Mouse (Mus musculus) hindbrain, embryonic 12.5 days (tissue): ENCODE results near the gene Cdk8. TPM values are rescaled to one million over a fixed set of nuclear protein-coding genes. Genes with fewer than 3 reads are reported as not detected.

Experiments
- ATAC-seq: fragments of 200-750 bp; cut with Nextera tagmentation; 2 replicates; pipeline ENCODE4 v1.8.0; 2017; ENCODE audit warnings: moderate TSS enrichment; ENCODE audit not compliant: low FRiP score
- H3K27ac ChIP-seq: fragments of 300-500 bp; sonication (generic); 2 replicates; pipeline ENCODE4 v1.5.1; 2016; ENCODE audit warnings: mild to moderate bottlenecking
- H3K27me3 ChIP-seq: fragments of 300-500 bp; sonication (generic); 2 replicates; pipeline ENCODE4 v1.6.1; 2016; ENCODE audit warnings: mild to moderate bottlenecking
- H3K36me3 ChIP-seq: fragments of 300-500 bp; sonication (generic); 2 replicates; pipeline ENCODE4 v1.6.1; 2016; ENCODE audit warnings: mild to moderate bottlenecking
- H3K4me1 ChIP-seq: fragments of 300-500 bp; sonication (generic); 2 replicates; pipeline ENCODE4 v1.6.1; 2016
- H3K4me2 ChIP-seq: fragments of 300-500 bp; sonication (generic); replicated peaks from 2 replicates; pipeline ENCODE4 v1.6.1; 2016; ENCODE audit warnings: mild to moderate bottlenecking
- H3K4me3 ChIP-seq: fragments of 300-500 bp; sonication (generic); 2 replicates; pipeline ENCODE4 v1.5.1; 2016; ENCODE audit warnings: mild to moderate bottlenecking
- H3K9ac ChIP-seq: fragments of 300-500 bp; sonication (generic); 2 replicates; pipeline ENCODE4 v1.6.1; 2016; ENCODE audit warnings: mild to moderate bottlenecking, moderate library complexity
- H3K9me3 ChIP-seq: fragments of 300-500 bp; sonication (generic); replicated peaks from 2 replicates; pipeline ENCODE4 v1.6.1; 2016; ENCODE audit warnings: mild to moderate bottlenecking
- WGBS: fragments of 180-500 bp; shearing (Covaris S2); methylation state at CpG from one replicate; pipeline ENCODE4 v1.1.7; 2016; 5-methylcytosine and 5-hydroxymethylcytosine counted together
- polyA plus RNA-seq: library from polyadenylated mRNA; unstranded; fragments of >200 nt; fragmentation: Nextera tagmentation; extraction: Ambion mirVana; gene quantifications from 2 replicates; pipeline ENCODE4 v1.2.1, GENCODE M21; 2016

The Cdk8 gene
- polyA plus RNA-seq, 1 experiment from 2014 or later: 32.6 TPM

DNA sequence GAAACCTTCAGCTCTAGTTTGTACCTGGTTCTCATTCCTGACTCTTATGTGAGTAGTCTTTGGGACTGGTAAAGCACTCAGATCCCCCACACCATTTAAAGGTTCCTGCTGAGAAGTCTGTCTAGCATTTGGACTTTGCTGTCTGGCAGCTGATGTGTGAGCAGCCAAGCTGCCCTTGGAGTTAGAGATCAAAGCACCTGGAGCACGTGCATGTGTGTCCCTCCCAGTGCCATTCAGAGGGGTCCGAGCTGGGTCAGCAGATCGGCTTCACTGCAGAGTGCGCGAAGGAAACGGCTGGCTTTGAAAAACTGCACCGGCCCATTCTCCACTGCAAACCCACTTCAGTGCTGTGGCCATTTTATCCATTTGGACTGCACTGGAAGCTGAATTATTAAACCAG, 58.9 kb downstream of the Cdk8 start:
- H3K36me3 ChIP-seq: peaks cover 54% of the 10 kb centered on the region
- H3K4me3 ChIP-seq: no peak overlapping the region
- no peaks in the 10 kb centered on the region for H3K27me3 ChIP-seq
- H3K4me2 ChIP-seq: no peak overlapping the region
- WGBS: 74% methylated on average over 7 of the region's 7 CpGs
- H3K4me1 ChIP-seq: no peaks in the 10 kb centered on the region
- no peak overlapping the region for H3K27ac ChIP-seq
- H3K9ac ChIP-seq: no peak overlapping the region
- no peaks in the 10 kb centered on the region for H3K9me3 ChIP-seq
- ATAC-seq: no peak

DNA sequence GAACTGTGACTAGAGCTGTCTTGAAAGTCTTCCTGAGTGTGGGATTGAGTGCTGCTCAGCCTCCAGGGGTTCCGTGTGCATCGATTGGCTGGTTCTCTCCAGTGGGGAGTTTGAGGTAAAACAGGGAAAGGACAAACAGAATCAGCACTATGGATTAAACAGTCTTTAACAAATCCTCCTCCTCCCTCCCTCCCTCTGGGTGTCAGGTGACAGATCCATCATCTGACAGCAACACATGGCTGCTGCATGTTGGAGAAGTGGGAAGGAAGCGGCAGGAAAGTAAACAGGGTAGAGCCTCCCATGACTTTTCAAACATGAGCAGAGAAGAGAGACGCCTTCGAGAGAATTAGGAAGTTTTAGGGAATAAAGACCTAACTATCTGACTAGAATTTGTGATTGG, 59.4 kb downstream of the Cdk8 start:
- 70% methylated on average over 5 of the region's 5 CpGs for WGBS
- ATAC-seq: no peak
- H3K36me3 ChIP-seq: peaks cover 50% of the 10 kb centered on the region

DNA sequence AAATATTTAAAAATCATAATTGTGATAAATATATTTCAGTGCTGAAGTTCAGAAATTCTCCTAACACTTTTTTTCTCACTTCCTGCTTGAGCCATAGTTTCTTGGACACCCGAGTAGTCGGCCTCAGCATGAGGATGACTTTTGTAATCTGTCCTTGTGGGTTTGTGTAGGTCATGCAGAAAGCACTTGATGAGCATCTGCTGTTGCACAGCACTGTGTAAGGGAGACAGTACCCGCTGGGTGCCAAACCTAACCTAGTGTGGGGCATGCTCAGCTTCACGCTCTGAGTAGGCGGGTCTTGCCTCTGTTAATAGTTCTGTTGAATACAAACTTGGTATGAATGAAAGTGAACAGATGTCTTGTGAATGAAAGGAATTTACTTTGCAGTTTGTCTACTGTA, 60.5 kb downstream of the Cdk8 start:
- Histone ChIP-seq H3K27me3 (no peaks in the 10 kb centered on the region), H3K4me2 (no peak overlapping the region), H3K9me3 (no peaks in the 10 kb centered on the region), H3K4me1 (no peaks in the 10 kb centered on the region), H3K4me3 (no peak overlapping the region), H3K9ac (no peak overlapping the region), H3K27ac (no peak overlapping the region), H3K36me3 (peaks cover 48% of the 10 kb centered on the region)
- 83% methylated on average over 5 of the region's 5 CpGs for WGBS
- no peak for ATAC-seq

More for the DNA sequence above, 59.4 kb downstream of the Cdk8 start:
- H3K9me3 ChIP-seq: no peaks in the 10 kb centered on the region
- H3K9ac ChIP-seq: no peak overlapping the region
- no peak overlapping the region for H3K4me2 ChIP-seq
- H3K27ac ChIP-seq: no peak overlapping the region
- no peaks in the 10 kb centered on the region for H3K27me3 ChIP-seq
- no peak overlapping the region for H3K4me3 ChIP-seq
- H3K4me1 ChIP-seq: no peaks in the 10 kb centered on the region

- H3K27ac ChIP-seq: no peak overlapping the region
- H3K9me3 ChIP-seq: no peaks in the 10 kb centered on the region
- H3K4me2 ChIP-seq: no peak overlapping the region
- no peaks in the 10 kb centered on the region for H3K4me1 ChIP-seq
- no peak for ATAC-seq
- no peak overlapping the region for H3K9ac ChIP-seq
- H3K27me3 ChIP-seq: no peaks in the 10 kb centered on the region
- peaks cover 47% of the 10 kb centered on the region for H3K36me3 ChIP-seq
- H3K4me3 ChIP-seq: no peak overlapping the region
- WGBS: 84% methylated on average over 5 of the region's 5 CpGs
Measured at GRCm38 (mm10) chr5:146292896-146293680, 62.1 kb downstream of the Cdk8 start.

DNA sequence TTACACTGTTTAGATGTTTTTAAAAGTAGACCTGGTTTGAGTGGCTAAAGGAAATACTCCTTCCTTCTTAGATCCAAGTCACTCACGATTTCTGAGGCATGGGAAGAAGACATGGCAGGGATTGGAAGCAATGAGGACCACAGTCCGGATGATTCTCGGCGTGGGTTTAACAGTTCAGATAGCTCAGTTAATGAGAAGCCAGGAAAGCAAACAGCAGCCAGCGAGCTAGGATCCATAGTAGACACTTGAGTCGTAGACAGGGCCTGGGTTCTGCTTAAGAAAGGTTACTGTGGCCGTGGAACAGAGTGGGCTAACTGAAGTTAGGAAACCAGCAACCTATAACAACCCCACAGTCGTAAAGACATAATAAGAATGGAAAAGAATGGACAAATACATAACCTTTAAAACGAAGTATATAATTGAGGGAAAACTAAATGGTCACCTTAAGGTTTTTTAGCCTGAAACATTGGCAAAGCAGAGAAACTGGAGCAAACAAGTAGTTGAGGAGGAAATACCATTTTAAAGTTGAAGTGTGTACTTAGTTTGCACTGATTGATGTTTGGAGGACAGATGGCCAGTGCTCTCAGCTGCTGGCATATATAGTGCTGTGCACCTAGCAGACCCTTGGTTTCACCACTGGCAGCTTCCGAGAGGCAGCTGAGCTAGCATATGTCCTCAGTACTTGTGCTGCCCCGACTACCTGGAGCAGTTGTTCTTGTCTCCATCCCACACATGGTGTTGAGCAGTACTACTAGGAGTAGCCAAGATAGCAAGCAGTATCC, 63.1 kb downstream of the Cdk8 start:
- no peak for ATAC-seq
- no peaks in the 10 kb centered on the region for H3K9me3 ChIP-seq
- H3K4me2 ChIP-seq: no peak overlapping the region
- H3K9ac ChIP-seq: no peak overlapping the region
- H3K4me3 ChIP-seq: no peak overlapping the region
- H3K27ac ChIP-seq: no peak overlapping the region
- no peaks in the 10 kb centered on the region for H3K4me1 ChIP-seq
- no peaks in the 10 kb centered on the region for H3K27me3 ChIP-seq
- peaks cover 50% of the 10 kb centered on the region for H3K36me3 ChIP-seq
- WGBS: 95% methylated on average over 11 of the region's 11 CpGs

GRCm38 (mm10) chr5:146294834-146295233, 63.8 kb downstream of the Cdk8 start:
- Histone ChIP-seq H3K4me1 (no peaks in the 10 kb centered on the region), H3K9ac (no peak overlapping the region), H3K9me3 (no peaks in the 10 kb centered on the region), H3K4me3 (no peak overlapping the region), H3K27ac (no peak overlapping the region), H3K4me2 (no peak overlapping the region), H3K27me3 (no peaks in the 10 kb centered on the region), H3K36me3 (peaks cover 50% of the 10 kb centered on the region)
- ATAC-seq: no peak
- 96% methylated on average over 5 of the region's 5 CpGs for WGBS

DNA sequence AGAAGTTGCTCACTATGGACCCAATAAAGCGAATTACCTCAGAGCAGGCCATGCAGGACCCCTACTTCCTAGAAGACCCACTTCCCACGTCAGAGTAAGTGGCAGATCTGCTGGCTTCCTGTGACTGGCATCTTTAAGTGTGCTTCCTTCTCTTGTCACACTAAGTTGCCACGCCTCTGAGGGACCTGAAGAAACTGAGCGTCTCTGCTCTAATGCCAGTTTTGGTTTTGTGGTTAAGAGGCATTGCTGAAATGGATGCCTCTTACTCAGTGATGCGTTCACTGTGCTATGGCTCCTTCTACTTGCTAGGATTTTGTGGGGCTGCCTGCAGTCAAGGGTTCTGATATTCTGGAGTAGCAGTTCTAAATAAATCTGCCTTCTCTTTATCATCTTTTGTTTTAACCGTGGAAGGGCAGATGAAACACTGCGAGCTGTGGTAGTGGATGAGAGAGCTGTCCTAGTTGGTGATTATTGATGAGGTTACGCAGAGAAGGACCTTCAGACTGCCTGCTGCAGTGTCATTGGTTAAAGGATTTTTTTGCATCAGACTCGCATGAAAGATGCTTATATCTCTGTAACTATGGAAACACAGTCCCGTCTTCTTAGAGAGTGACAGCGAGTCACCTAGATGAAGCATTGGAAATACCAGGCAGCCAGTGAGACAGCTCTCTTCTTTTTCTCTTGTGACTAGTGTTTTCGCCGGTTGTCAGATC, 67.9 kb downstream of the Cdk8 start:
- peaks cover 57% of the 10 kb centered on the region for H3K36me3 ChIP-seq
- H3K9me3 ChIP-seq: no peaks in the 10 kb centered on the region
- no peaks in the 10 kb centered on the region for H3K4me1 ChIP-seq
- H3K27ac ChIP-seq: 0 out of 2 replicates have a peak overlapping the region, but pooled peaks have one; percentile 31
- WGBS: 87% methylated on average over 13 of the region's 13 CpGs
- H3K27me3 ChIP-seq: no peaks in the 10 kb centered on the region
- H3K4me2 ChIP-seq: no peak overlapping the region
- H3K4me3 ChIP-seq: no peak overlapping the region
- H3K9ac ChIP-seq: no peak overlapping the region
- ATAC-seq: no peak

- WGBS: 95% methylated on average over 8 of the region's 8 CpGs
- no peak for ATAC-seq
- Histone ChIP-seq H3K9me3 (no peaks in the 10 kb centered on the region), H3K9ac (no peak overlapping the region), H3K27ac (no peak overlapping the region), H3K4me3 (no peak overlapping the region), H3K27me3 (no peaks in the 10 kb centered on the region), H3K36me3 (peaks cover 59% of the 10 kb centered on the region), H3K4me2 (no peak overlapping the region), H3K4me1 (no peaks in the 10 kb centered on the region)
Measured at GRCm38 (mm10) chr5:146299520-146299870, 68.5 kb downstream of the Cdk8 start.

DNA sequence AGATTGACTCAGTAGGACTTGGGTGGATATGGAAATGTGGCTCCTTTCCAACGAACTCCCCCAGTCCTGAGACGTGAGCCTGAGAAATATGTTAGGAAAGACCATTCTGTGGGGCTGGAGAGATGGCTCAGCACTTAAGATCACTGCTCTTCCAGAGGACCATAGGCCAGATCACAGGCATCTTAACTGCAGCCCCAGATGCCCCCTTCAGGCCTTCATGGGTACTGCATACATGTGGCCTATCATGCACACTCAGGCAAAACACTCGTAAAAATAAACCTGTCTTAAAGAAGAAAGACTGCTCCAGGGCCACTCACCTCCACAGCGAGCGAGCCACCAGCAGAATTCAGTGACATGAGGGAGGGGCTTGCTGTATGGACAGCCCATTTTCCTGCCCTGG, 72.4 kb downstream of the Cdk8 start:
- H3K4me3 ChIP-seq: no peak overlapping the region
- H3K27ac ChIP-seq: no peak overlapping the region
- H3K4me2 ChIP-seq: no peak overlapping the region
- H3K27me3 ChIP-seq: no peaks in the 10 kb centered on the region
- peaks cover 49% of the 10 kb centered on the region for H3K36me3 ChIP-seq
- H3K9ac ChIP-seq: no peak overlapping the region
- H3K9me3 ChIP-seq: no peaks in the 10 kb centered on the region
- no peaks in the 10 kb centered on the region for H3K4me1 ChIP-seq
- WGBS: 88% methylated on average over 5 of the region's 5 CpGs
- ATAC-seq: no peak; the same call in 1 of the 2 replicates

- Histone ChIP-seq H3K4me3 (no peak overlapping the region), H3K4me2 (no peak overlapping the region), H3K9me3 (no peaks in the 10 kb centered on the region), H3K27ac (no peak overlapping the region), H3K9ac (no peak overlapping the region), H3K4me1 (no peaks in the 10 kb centered on the region), H3K36me3 (peaks cover 22% of the 10 kb centered on the region), H3K27me3 (no peaks in the 10 kb centered on the region)
- 83% methylated on average over 8 of the region's 8 CpGs for WGBS
- ATAC-seq: no peak
Measured at GRCm38 (mm10) chr5:146307046-146307743, 76.2 kb downstream of the Cdk8 start.

DNA sequence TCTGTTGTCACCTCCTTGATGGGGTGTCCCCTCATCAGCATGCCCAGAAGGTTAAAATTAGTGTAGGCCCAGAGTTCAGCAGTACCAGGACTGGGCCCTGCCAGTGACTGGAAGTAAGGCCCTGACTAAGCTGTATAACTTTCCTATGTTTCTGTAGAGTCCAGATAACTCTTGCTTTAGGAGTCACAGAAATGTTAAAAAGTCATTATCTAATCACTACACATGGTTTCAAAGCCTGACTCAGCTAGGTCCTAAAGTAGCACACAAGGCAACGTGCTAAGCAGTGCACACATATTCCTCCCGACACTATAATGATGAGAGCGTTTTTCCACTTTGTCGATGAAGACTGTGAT, 76.7 kb downstream of the Cdk8 start:
- Histone ChIP-seq H3K4me3 (no peak overlapping the region), H3K27ac (no peak overlapping the region), H3K9ac (no peak overlapping the region), H3K36me3 (peaks cover 22% of the 10 kb centered on the region), H3K9me3 (no peaks in the 10 kb centered on the region), H3K4me1 (no peaks in the 10 kb centered on the region), H3K27me3 (no peaks in the 10 kb centered on the region), H3K4me2 (no peak overlapping the region)
- no peak for ATAC-seq
- WGBS: 94% methylated on average over 4 of the region's 4 CpGs

- H3K27me3 ChIP-seq: no peaks in the 10 kb centered on the region
- no peak for ATAC-seq
- no peaks in the 10 kb centered on the region for H3K36me3 ChIP-seq
- 0 out of 2 replicates have a peak overlapping the region, but pooled peaks have one; percentile 36 for H3K27ac ChIP-seq
- no peaks in the 10 kb centered on the region for H3K9me3 ChIP-seq
- H3K4me1 ChIP-seq: peaks cover 14% of the 10 kb centered on the region
- no peak overlapping the region for H3K4me2 ChIP-seq
- H3K4me3 ChIP-seq: no peak overlapping the region
- H3K9ac ChIP-seq: no peak overlapping the region
- 86% methylated on average over 6 of the region's 6 CpGs for WGBS
Measured at GRCm38 (mm10) chr5:146314538-146314937, 83.5 kb downstream of the Cdk8 start.
